Mouse (Mus musculus): Measurements from ENCODE around the gene Twf2. TPM values are rescaled to one million over a fixed set of nuclear protein-coding genes. Genes with fewer than 3 reads are reported as not detected.
A peak's percentile ranks its signal among the peaks of the same experiment; 100 is the strongest.

The Twf2 gene
- polyA plus RNA-seq, 1 experiment from 2014 or later: 53.9 TPM

MicroRNAs within 50 kb of the gene (microRNA counts, 519-probe panel; counts per million panel counts)
- microRNA mmu-let-7g: 7,686 counts per million, percentile 94 among the panel's probes with 10 or more counts

Small RNA genes lying within 50 kb of the gene (microRNA-seq; reads per million reads assigned to microRNA genes)
- gene Mir135a-1 (1.4 reads per million), gene Mirlet7g (21,905 reads per million, percentile 97 among the genes with 10 or more reads in this experiment)

Other genes starting within 250 kb of the Twf2 start
- 0.01 and 0.08 TPM in 2 replicates for gene Col6a5, start 242.5 kb upstream of the Twf2 start, polyA plus RNA-seq (2016; fragmentation: Nextera tagmentation; extraction: Ambion mirVana)
- gene Col6a4, start 106.3 kb upstream of the Twf2 start, polyA plus RNA-seq (2016; fragmentation: Nextera tagmentation; extraction: Ambion mirVana): 0.04 TPM in 1 of 2 replicates, not detected in the other
- gene Glyctk, start 45.0 kb upstream of the Twf2 start, polyA plus RNA-seq (2016; fragmentation: Nextera tagmentation; extraction: Ambion mirVana): 1.1 TPM in 2 replicates
- gene Wdr82, start 32.2 kb upstream of the Twf2 start, polyA plus RNA-seq (2016; fragmentation: Nextera tagmentation; extraction: Ambion mirVana): 23.6 and 23.7 TPM in 2 replicates
- gene Ppm1m, start 3.4 kb upstream of the Twf2 start, polyA plus RNA-seq (2016; fragmentation: Nextera tagmentation; extraction: Ambion mirVana): 30.7 and 34.1 TPM in 2 replicates
- gene Tlr9, start 19.5 kb downstream of the Twf2 start, polyA plus RNA-seq (2016; fragmentation: Nextera tagmentation; extraction: Ambion mirVana): not detected in 2 replicates
- 129 and 133 TPM in 2 replicates for gene Alas1, start 45.5 kb downstream of the Twf2 start, polyA plus RNA-seq (2016; fragmentation: Nextera tagmentation; extraction: Ambion mirVana)
- gene Poc1a, start 78.0 kb downstream of the Twf2 start, polyA plus RNA-seq (2016; fragmentation: Nextera tagmentation; extraction: Ambion mirVana): 27.8 and 30.0 TPM in 2 replicates
- gene Dusp7, start 165.5 kb downstream of the Twf2 start, polyA plus RNA-seq (2016; fragmentation: Nextera tagmentation; extraction: Ambion mirVana): 16.9 and 20.1 TPM in 2 replicates
- gene Rpl29, start 226.3 kb downstream of the Twf2 start, polyA plus RNA-seq (2016; fragmentation: Nextera tagmentation; extraction: Ambion mirVana): 608 and 648 TPM in 2 replicates
- gene Acy1, start 235.2 kb downstream of the Twf2 start, polyA plus RNA-seq (2016; fragmentation: Nextera tagmentation; extraction: Ambion mirVana): 26.9 and 27.1 TPM in 2 replicates
- 4.8 and 5.1 TPM in 2 replicates for gene Abhd14b, start 244.4 kb downstream of the Twf2 start, polyA plus RNA-seq (2016; fragmentation: Nextera tagmentation; extraction: Ambion mirVana)
- 39.7 and 44.4 TPM in 2 replicates for gene Abhd14a, start 244.6 kb downstream of the Twf2 start, polyA plus RNA-seq (2016; fragmentation: Nextera tagmentation; extraction: Ambion mirVana)

All from heart, embryonic 12.5 days (tissue).